Mouse (Mus musculus): ENCODE results near the gene Zpbp. TPM values are rescaled to one million over a fixed set of nuclear protein-coding genes. Genes with fewer than 3 reads are reported as not detected.
A peak's percentile ranks its signal among the peaks of the same experiment; 100 is the strongest.

Zpbp gene
- polyA plus RNA-seq, 1 experiment = 0.42 TPM

DNA sequence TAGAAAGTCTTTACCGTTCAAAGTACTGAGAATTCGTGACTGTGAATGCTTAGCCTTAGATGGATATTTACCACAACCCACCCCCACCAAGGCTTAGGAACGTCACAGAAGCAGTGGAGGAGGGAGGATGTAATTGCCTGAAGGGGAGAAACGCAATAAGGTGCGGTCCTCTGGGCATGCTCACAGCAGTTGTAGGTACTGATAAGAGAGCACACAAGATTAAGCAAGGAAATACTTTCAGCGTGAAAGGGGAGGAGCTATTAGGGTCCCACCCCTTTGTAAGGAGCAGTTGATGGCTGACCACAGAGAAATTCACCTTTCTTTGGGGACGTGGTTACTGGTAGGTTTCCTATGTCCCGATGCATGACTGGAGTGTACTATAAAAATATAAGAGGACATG, 22.2 kb upstream of the Zpbp start:
- H3K27me3 ChIP-seq (ENCODE audit: control insufficient read depth, insufficient read depth, low read length, poor library complexity, severe bottlenecking) = no peaks in the 10 kb centered on the region
- no peaks in the 10 kb centered on the region for H3K4me1 ChIP-seq (ENCODE audit: control insufficient read depth, insufficient read depth, low read length)
- no peak overlapping the region for H3K9ac ChIP-seq (ENCODE audit: low read depth, poor library complexity, severe bottlenecking)
- no peaks in the 10 kb centered on the region for H3K36me3 ChIP-seq (ENCODE audit: control insufficient read depth, insufficient read depth, low read length, poor library complexity, severe bottlenecking)
- H3K9me3 ChIP-seq (replicated peaks; ENCODE audit: control insufficient read depth, insufficient read depth, low read length, poor library complexity, severe bottlenecking) = no peaks in the 10 kb centered on the region
- H3K4me3 ChIP-seq (ENCODE audit: low read depth, low read length) = no peak overlapping the region
- TF ChIP-seq CTCF (IDR thresholded peaks at IDR 0.05; ENCODE audit: low read depth, low read length) (no peak), POLR2A (IDR thresholded peaks at IDR 0.05; ENCODE audit: insufficient read depth, low read length) (no peak), EP300 (IDR thresholded peaks at IDR 0.05; ENCODE audit: insufficient read depth, low read depth, low read length) (no peak)
- H3K27ac ChIP-seq (ENCODE audit: insufficient read depth, low read length) = no peak overlapping the region

DNA sequence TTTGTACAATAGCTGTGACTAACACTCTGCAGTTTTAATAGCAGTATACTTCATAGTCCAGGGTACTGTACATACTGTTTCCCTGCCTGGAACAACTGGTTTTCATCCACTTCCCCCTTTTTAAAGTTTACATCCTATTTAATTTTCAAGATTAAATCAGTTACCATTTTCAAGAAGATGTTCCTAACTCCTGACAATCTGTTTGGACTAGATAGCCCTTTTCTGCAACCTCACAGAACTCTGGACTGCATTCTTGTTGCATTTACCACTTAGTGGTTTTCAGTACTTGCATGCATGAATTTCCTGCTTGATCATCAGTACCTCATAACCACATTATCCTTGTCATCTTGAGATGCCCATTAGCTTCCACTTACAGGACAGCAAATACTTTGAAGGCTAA, 6.7 kb upstream of the Zpbp start:
- Histone ChIP-seq H3K27me3 (ENCODE audit: control insufficient read depth, insufficient read depth, low read length, poor library complexity, severe bottlenecking) (no peaks in the 10 kb centered on the region; the same call in 1 of the 2 replicates), H3K27ac (ENCODE audit: insufficient read depth, low read length) (no peak overlapping the region)
- no peak for TF ChIP-seq EP300 (IDR thresholded peaks at IDR 0.05; ENCODE audit: insufficient read depth, low read depth, low read length)
- no peak for TF ChIP-seq CTCF (IDR thresholded peaks at IDR 0.05; ENCODE audit: low read depth, low read length)
- TF ChIP-seq POLR2A (IDR thresholded peaks at IDR 0.05; ENCODE audit: insufficient read depth, low read length) = no peak

DNA sequence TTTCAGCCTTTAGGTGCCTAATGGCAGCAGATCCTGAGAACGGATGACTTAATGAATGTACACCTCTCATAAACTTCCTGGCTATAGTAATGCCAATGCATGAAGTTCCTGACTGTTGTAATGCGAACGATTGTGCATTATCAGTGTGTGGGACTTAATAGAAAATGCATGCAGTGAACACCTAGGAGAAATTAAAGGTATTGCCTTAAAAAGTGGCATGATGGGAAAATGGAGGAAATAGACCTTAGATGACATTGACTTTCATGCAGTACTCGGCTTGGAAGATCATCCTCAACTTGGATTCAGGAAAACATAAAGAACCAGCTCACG, 318 bp upstream of the Zpbp start:
- Histone ChIP-seq H3K4me3 (ENCODE audit: low read depth, low read length) (peak overlapping the region; percentile 67; the same call in 1 of the 2 replicates), H3K36me3 (ENCODE audit: control insufficient read depth, insufficient read depth, low read length, poor library complexity, severe bottlenecking) (no peaks in the 10 kb centered on the region), H3K4me1 (ENCODE audit: control insufficient read depth, insufficient read depth, low read length) (peaks cover 2% of the 10 kb centered on the region), H3K27ac (ENCODE audit: insufficient read depth, low read length) (no peak overlapping the region), H3K27me3 (ENCODE audit: control insufficient read depth, insufficient read depth, low read length, poor library complexity, severe bottlenecking) (no peaks in the 10 kb centered on the region; the same call in 1 of the 2 replicates), H3K9ac (ENCODE audit: low read depth, poor library complexity, severe bottlenecking) (peak overlapping the region; percentile 45), H3K9me3 (replicated peaks; ENCODE audit: control insufficient read depth, insufficient read depth, low read length, poor library complexity, severe bottlenecking) (no peaks in the 10 kb centered on the region)
- no peak for TF ChIP-seq EP300 (IDR thresholded peaks at IDR 0.05; ENCODE audit: insufficient read depth, low read depth, low read length)
- TF ChIP-seq POLR2A (IDR thresholded peaks at IDR 0.05; ENCODE audit: insufficient read depth, low read length) = no peak
- TF ChIP-seq CTCF (IDR thresholded peaks at IDR 0.05; ENCODE audit: low read depth, low read length) = no peak

More for the DNA sequence above, 6.7 kb upstream of the Zpbp start:
- H3K9ac ChIP-seq (ENCODE audit: low read depth, poor library complexity, severe bottlenecking) = no peak overlapping the region
- no peaks in the 10 kb centered on the region for H3K36me3 ChIP-seq (ENCODE audit: control insufficient read depth, insufficient read depth, low read length, poor library complexity, severe bottlenecking)
- no peaks in the 10 kb centered on the region for H3K9me3 ChIP-seq (replicated peaks; ENCODE audit: control insufficient read depth, insufficient read depth, low read length, poor library complexity, severe bottlenecking)
- H3K4me3 ChIP-seq (ENCODE audit: low read depth, low read length) = no peak overlapping the region
- no peaks in the 10 kb centered on the region for H3K4me1 ChIP-seq (ENCODE audit: control insufficient read depth, insufficient read depth, low read length)

DNA sequence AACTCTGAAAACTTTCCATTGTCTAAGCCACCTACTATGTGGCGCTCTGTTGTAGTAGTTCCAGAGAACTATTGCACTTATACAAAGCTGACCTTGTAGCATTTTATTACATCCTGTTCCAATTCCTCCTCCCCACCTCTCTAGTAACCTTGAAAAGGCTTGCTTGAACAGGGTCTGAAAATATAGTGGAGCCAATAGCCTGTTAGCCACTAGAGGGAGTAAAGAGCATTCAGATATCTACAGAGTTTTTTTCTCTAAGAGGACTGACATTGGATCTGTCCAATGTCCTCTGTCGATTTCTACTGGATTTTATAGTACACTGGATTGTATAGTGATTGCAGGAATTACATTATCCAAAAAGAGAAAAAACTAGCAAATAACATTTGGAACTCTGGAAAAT, 7.2 kb downstream of the Zpbp start:
- Histone ChIP-seq H3K27me3 (ENCODE audit: control insufficient read depth, insufficient read depth, low read length, poor library complexity, severe bottlenecking) (no peaks in the 10 kb centered on the region), H3K4me3 (ENCODE audit: low read depth, low read length) (no peak overlapping the region), H3K9ac (ENCODE audit: low read depth, poor library complexity, severe bottlenecking) (no peak overlapping the region), H3K27ac (ENCODE audit: insufficient read depth, low read length) (no peak overlapping the region), H3K36me3 (ENCODE audit: control insufficient read depth, insufficient read depth, low read length, poor library complexity, severe bottlenecking) (no peaks in the 10 kb centered on the region), H3K4me1 (ENCODE audit: control insufficient read depth, insufficient read depth, low read length) (no peaks in the 10 kb centered on the region), H3K9me3 (replicated peaks; ENCODE audit: control insufficient read depth, insufficient read depth, low read length, poor library complexity, severe bottlenecking) (no peaks in the 10 kb centered on the region)
- TF ChIP-seq EP300 (IDR thresholded peaks at IDR 0.05; ENCODE audit: insufficient read depth, low read depth, low read length) (no peak), POLR2A (IDR thresholded peaks at IDR 0.05; ENCODE audit: insufficient read depth, low read length) (no peak), CTCF (IDR thresholded peaks at IDR 0.05; ENCODE audit: low read depth, low read length) (no peak)

DNA sequence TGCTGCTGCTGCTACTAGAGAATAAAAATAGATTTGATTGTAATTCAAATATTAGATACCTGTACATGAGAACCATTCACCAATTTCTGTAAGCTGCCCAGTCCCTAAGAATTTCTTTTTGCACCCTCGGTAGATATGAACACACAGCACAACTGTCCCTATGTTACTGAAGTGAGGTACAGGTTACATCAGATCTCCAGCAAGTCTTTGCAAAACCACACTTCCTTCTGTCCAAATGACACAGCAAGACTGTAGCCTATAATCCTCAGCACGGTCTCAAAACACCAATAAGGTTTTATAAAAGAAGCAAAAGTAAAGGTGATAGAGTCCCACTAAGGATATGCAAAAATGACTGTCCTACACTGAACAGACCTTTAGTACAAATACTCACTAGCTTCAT, 44.9 kb downstream of the Zpbp start:
- no peak for TF ChIP-seq POLR2A (IDR thresholded peaks at IDR 0.05; ENCODE audit: insufficient read depth, low read length)
- no peak for TF ChIP-seq EP300 (IDR thresholded peaks at IDR 0.05; ENCODE audit: insufficient read depth, low read depth, low read length)

DNA sequence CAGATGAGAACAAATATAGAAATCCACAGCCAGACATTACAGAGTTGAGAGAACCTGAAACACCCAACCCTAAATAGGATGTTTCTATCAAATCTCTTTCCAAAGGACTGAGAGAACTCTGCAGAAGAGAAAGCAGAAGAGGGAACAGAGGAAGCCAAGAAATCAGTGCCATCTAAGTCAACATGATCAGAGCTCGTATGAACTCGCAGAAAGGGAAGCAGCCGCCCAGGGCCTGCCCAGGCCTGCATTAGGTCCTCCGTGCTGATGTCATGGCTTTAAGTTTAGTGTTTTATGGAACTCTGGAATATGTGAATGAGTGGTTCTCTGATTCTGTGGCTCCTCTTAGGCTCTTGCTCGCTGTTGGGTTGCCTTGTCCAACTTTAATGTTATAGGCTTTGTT, 48.0 kb downstream of the Zpbp start:
- H3K27me3 ChIP-seq (ENCODE audit: control insufficient read depth, insufficient read depth, low read length, poor library complexity, severe bottlenecking) = no peaks in the 10 kb centered on the region
- no peaks in the 10 kb centered on the region for H3K9me3 ChIP-seq (replicated peaks; ENCODE audit: control insufficient read depth, insufficient read depth, low read length, poor library complexity, severe bottlenecking)
- no peak overlapping the region for H3K4me3 ChIP-seq (ENCODE audit: low read depth, low read length)
- H3K4me1 ChIP-seq (ENCODE audit: control insufficient read depth, insufficient read depth, low read length) = no peaks in the 10 kb centered on the region
- no peak overlapping the region for H3K27ac ChIP-seq (ENCODE audit: insufficient read depth, low read length)
- TF ChIP-seq POLR2A (IDR thresholded peaks at IDR 0.05; ENCODE audit: insufficient read depth, low read length) (no peak), EP300 (IDR thresholded peaks at IDR 0.05; ENCODE audit: insufficient read depth, low read depth, low read length) (no peak)
- H3K9ac ChIP-seq (ENCODE audit: low read depth, poor library complexity, severe bottlenecking) = no peak overlapping the region
- no peaks in the 10 kb centered on the region for H3K36me3 ChIP-seq (ENCODE audit: control insufficient read depth, insufficient read depth, low read length, poor library complexity, severe bottlenecking)

More for the DNA sequence above, 44.9 kb downstream of the Zpbp start:
- H3K36me3 ChIP-seq (ENCODE audit: control insufficient read depth, insufficient read depth, low read length, poor library complexity, severe bottlenecking) = no peaks in the 10 kb centered on the region
- H3K27ac ChIP-seq (ENCODE audit: insufficient read depth, low read length) = no peak overlapping the region
- H3K9ac ChIP-seq (ENCODE audit: low read depth, poor library complexity, severe bottlenecking) = no peak overlapping the region
- no peaks in the 10 kb centered on the region for H3K27me3 ChIP-seq (ENCODE audit: control insufficient read depth, insufficient read depth, low read length, poor library complexity, severe bottlenecking)
- no peaks in the 10 kb centered on the region for H3K4me1 ChIP-seq (ENCODE audit: control insufficient read depth, insufficient read depth, low read length)
- no peak overlapping the region for H3K4me3 ChIP-seq (ENCODE audit: low read depth, low read length)
- no peaks in the 10 kb centered on the region for H3K9me3 ChIP-seq (replicated peaks; ENCODE audit: control insufficient read depth, insufficient read depth, low read length, poor library complexity, severe bottlenecking)
